Mouse (Mus musculus): Measurements from ENCODE around the gene Olfr550. TPM values are rescaled to one million over a fixed set of nuclear protein-coding genes. Genes with fewer than 3 reads are reported as not detected.

Gene Olfr550
- polyA plus RNA-seq (2012; rRNA removed) = not detected in 2 replicates
- polyA plus RNA-seq (2014; fragmentation: Nextera tagmentation; extraction: Ambion mirVana) = not detected in 2 replicates

- 88% methylated on average over 8 of the region's 8 CpGs for WGBS
Measured at GRCm38 (mm10) chr7:102571142-102571541, at the start of gene Olfr550. TSS of gene Olfr550 (plus strand) at chr7:102571442.

DNA sequence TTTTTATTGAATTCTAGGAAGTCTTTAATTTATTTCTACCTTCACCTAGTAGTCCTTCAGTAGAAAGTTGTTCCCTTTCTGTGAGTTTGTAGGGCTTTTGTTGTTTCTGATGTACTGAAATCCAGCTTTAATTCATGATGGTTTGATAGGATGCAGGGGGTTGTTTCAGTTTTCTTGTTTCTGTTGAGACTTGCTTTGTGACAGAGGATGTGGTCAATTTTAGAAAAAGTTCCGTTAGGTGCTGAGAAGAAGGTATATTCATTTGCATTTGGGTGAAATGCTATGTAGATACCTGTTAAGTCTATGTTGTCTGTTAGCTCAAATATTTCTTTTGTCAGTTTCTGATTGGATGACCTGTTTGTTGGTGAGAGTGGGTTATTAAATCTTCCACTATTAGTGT is 42.2 kb upstream of the Olfr550 start:
- no peak for TF ChIP-seq POLR2A (IDR thresholded peaks at IDR 0.05; ENCODE audit: borderline replicate concordance, extremely low read depth, insufficient read depth, insufficient read length)
- H3K27me3 ChIP-seq (ENCODE audit: control insufficient read depth, insufficient read depth, low read length) = no peaks in the 10 kb centered on the region
- no peaks in the 10 kb centered on the region for H3K4me1 ChIP-seq (ENCODE audit: control insufficient read depth, insufficient read depth, low read length)
- no peak overlapping the region for H3K9ac ChIP-seq (ENCODE audit: low read depth, low read length, severe bottlenecking)
- WGBS = 88% methylated on average over 1 of the region's 1 CpGs
- no peak overlapping the region for H3K4me3 ChIP-seq (replicated peaks; ENCODE audit: low read length)
- ATAC-seq (ENCODE audit: low FRiP score, low read depth) (no peak), DNase-seq (ENCODE audit: low spot score) (no peak)
- no peak overlapping the region for H3K4me2 ChIP-seq (replicated peaks; ENCODE audit: low read depth, low read length, severe bottlenecking)
- H3K9me3 ChIP-seq (ENCODE audit: control insufficient read depth, low read length) = no peaks in the 10 kb centered on the region
- H3K27ac ChIP-seq (replicated peaks; ENCODE audit: low read depth, low read length) = no peak overlapping the region
- H3K36me3 ChIP-seq (ENCODE audit: control insufficient read depth, insufficient read depth, low read length) = no peaks in the 10 kb centered on the region

More at GRCm38 (mm10) chr7:102571142-102571541, at the start of gene Olfr550:
- Histone ChIP-seq H3K4me3 (replicated peaks; ENCODE audit: low read length) (no peak within 1 kb of the TSS), H3K4me2 (replicated peaks; ENCODE audit: low read depth, low read length, severe bottlenecking) (no peak within 1 kb of the TSS), H3K9me3 (ENCODE audit: control insufficient read depth, low read length) (no peaks in the 10 kb centered on the region), H3K9ac (ENCODE audit: low read depth, low read length, severe bottlenecking) (no peak within 1 kb of the TSS), H3K4me1 (ENCODE audit: control insufficient read depth, insufficient read depth, low read length) (no peaks in the 10 kb centered on the region), H3K36me3 (ENCODE audit: control insufficient read depth, insufficient read depth, low read length) (no peaks in the 10 kb centered on the region), H3K27ac (replicated peaks; ENCODE audit: low read depth, low read length) (no peak within 1 kb of the TSS), H3K27me3 (ENCODE audit: control insufficient read depth, insufficient read depth, low read length) (no peaks in the 10 kb centered on the region)
- DNase-seq (ENCODE audit: low spot score) (no peak), ATAC-seq (ENCODE audit: low FRiP score, low read depth) (no peak)
- no peak for TF ChIP-seq POLR2A (IDR thresholded peaks at IDR 0.05; ENCODE audit: borderline replicate concordance, extremely low read depth, insufficient read depth, insufficient read length)

- TF ChIP-seq POLR2A (IDR thresholded peaks at IDR 0.05; ENCODE audit: borderline replicate concordance, extremely low read depth, insufficient read depth, insufficient read length) = no peak
- H3K9ac ChIP-seq (ENCODE audit: low read depth, low read length, severe bottlenecking) = no peak within 1 kb of the TSS
- no peak within 1 kb of the TSS for H3K27ac ChIP-seq (replicated peaks; ENCODE audit: low read depth, low read length)
- ATAC-seq (ENCODE audit: low FRiP score, low read depth) (no peak), DNase-seq (ENCODE audit: low spot score) (no peak)
- H3K4me3 ChIP-seq (replicated peaks; ENCODE audit: low read length) = no peak within 1 kb of the TSS
- no peak within 1 kb of the TSS for H3K4me2 ChIP-seq (replicated peaks; ENCODE audit: low read depth, low read length, severe bottlenecking)
- WGBS = 74% methylated on average over 1 of the region's 1 CpGs
- no peaks in the 10 kb centered on the region for H3K36me3 ChIP-seq (ENCODE audit: control insufficient read depth, insufficient read depth, low read length)
- no peaks in the 10 kb centered on the region for H3K27me3 ChIP-seq (ENCODE audit: control insufficient read depth, insufficient read depth, low read length)
- no peaks in the 10 kb centered on the region for H3K9me3 ChIP-seq (ENCODE audit: control insufficient read depth, low read length)
- no peaks in the 10 kb centered on the region for H3K4me1 ChIP-seq (ENCODE audit: control insufficient read depth, insufficient read depth, low read length)
Measured at GRCm38 (mm10) chr7:102534449-102534848, 36.8 kb upstream of the Olfr550 start, which contains the start of gene Olfr547. TSS of gene Olfr547 (plus strand) at chr7:102534749.

DNA sequence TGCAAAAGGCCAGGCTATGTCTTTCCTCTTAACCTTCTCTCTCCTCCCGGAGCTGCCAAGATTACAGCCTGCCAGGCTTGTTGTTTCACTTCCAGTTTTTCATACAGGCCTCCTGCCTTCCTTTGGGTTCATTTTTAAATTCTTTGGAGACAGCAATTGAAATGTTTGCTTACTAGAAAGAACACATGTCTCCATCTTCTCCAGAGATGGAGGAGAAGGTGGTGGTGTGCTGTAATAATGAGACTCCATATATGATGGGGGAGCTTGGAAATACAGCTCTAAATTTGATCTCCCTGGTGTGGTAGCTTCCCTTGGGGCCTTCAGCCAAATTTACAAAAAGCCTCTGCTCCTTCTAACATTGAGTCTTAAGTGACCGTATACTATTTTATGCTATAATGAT is 30.6 kb upstream of the Olfr550 start, which contains the start of gene Olfr548-ps1:
Gene Olfr548-ps1 (plus strand): TSS at position 301 of the 400 bp plus-strand sequence.
- Histone ChIP-seq H3K9ac (ENCODE audit: low read depth, low read length, severe bottlenecking) (no peak within 1 kb of the TSS), H3K9me3 (ENCODE audit: control insufficient read depth, low read length) (no peaks in the 10 kb centered on the region), H3K27ac (replicated peaks; ENCODE audit: low read depth, low read length) (no peak within 1 kb of the TSS), H3K4me2 (replicated peaks; ENCODE audit: low read depth, low read length, severe bottlenecking) (no peak within 1 kb of the TSS), H3K36me3 (ENCODE audit: control insufficient read depth, insufficient read depth, low read length) (no peaks in the 10 kb centered on the region), H3K4me1 (ENCODE audit: control insufficient read depth, insufficient read depth, low read length) (no peaks in the 10 kb centered on the region), H3K27me3 (ENCODE audit: control insufficient read depth, insufficient read depth, low read length) (no peaks in the 10 kb centered on the region), H3K4me3 (replicated peaks; ENCODE audit: low read length) (no peak within 1 kb of the TSS)
- WGBS = 76% methylated on average over 2 of the region's 2 CpGs
- ATAC-seq (ENCODE audit: low FRiP score, low read depth) = no peak
- no peak for TF ChIP-seq POLR2A (IDR thresholded peaks at IDR 0.05; ENCODE audit: borderline replicate concordance, extremely low read depth, insufficient read depth, insufficient read length)
- DNase-seq (ENCODE audit: low spot score) = no peak

DNA sequence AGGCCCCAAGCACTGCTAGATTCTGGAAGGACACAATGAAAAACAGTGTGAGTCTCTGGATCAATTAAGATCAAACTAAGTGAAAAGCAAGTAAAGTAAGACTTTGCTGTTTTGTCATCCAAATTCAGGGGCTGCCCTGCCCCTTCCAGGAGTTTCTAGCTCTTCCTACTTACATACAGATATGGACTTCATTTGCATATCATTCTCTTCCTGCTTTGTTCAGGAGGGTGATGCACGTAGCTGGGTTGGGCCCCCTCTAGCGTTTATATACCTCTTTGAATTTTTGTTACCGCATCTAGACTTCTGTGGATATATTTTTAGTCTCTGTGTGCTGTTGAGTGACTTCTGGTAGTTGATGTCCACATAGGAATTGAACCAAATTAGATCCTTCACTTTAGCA is 30.0 kb upstream of the Olfr550 start:
- DNase-seq (ENCODE audit: low spot score) (no peak), ATAC-seq (ENCODE audit: low FRiP score, low read depth) (no peak)
- WGBS = 59% methylated on average over 3 of the region's 3 CpGs
- Histone ChIP-seq H3K9me3 (ENCODE audit: control insufficient read depth, low read length) (no peaks in the 10 kb centered on the region), H3K9ac (ENCODE audit: low read depth, low read length, severe bottlenecking) (no peak overlapping the region), H3K27ac (replicated peaks; ENCODE audit: low read depth, low read length) (no peak overlapping the region), H3K4me1 (ENCODE audit: control insufficient read depth, insufficient read depth, low read length) (no peaks in the 10 kb centered on the region), H3K27me3 (ENCODE audit: control insufficient read depth, insufficient read depth, low read length) (no peaks in the 10 kb centered on the region), H3K4me2 (replicated peaks; ENCODE audit: low read depth, low read length, severe bottlenecking) (no peak overlapping the region), H3K4me3 (replicated peaks; ENCODE audit: low read length) (no peak overlapping the region), H3K36me3 (ENCODE audit: control insufficient read depth, insufficient read depth, low read length) (no peaks in the 10 kb centered on the region)
- no peak for TF ChIP-seq POLR2A (IDR thresholded peaks at IDR 0.05; ENCODE audit: borderline replicate concordance, extremely low read depth, insufficient read depth, insufficient read length)

Measured in limb, embryonic 14.5 days (tissue).